Mouse (Mus musculus) G1E (cell line): ENCODE data around the gene Zfp488.

Experiments used
- CTCF ChIP-seq: IDR thresholded peaks from 2 replicates; pipeline ENCODE4 v1.5.1; 2012; ENCODE audit warnings: low read depth, low read length, inconsistent platforms, mixed read lengths
- GATA1 ChIP-seq: IDR thresholded peaks from 2 replicates; pipeline ENCODE4 v1.6.1; 2012; ENCODE audit warnings: borderline replicate concordance, low read length, inconsistent platforms, mixed read lengths

DNA sequence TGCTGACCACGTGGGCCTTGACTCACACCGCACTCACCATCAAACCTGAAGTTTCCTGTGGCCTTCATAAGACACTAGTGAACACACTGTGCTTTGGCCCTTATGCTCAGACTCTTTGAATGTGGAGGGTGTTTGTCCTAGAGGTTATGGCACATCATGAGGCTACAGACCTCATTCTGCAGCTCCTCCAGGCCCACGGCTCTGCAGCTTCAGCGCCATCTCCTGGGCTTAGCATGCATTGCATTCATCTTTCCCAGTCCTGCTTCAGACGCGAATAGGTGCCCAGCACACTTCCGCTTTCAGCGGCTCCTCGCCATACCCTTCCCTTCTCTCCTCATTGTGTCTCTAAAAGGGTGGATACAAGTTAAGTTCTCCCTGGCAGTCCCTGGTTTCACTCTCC, 39.4 kb downstream of the Zfp488 start:
- TF ChIP-seq CTCF: no peak
- TF ChIP-seq GATA1: no peak
